Mouse (Mus musculus): ENCODE data around the gene Unc5b. TPM values are rescaled to one million over a fixed set of nuclear protein-coding genes. Genes with fewer than 3 reads are reported as not detected.

Gene Unc5b
- polyA plus RNA-seq (2012; rRNA removed) (0.44 and 0.52 TPM in 2 replicates), polyA plus RNA-seq (2014; fragmentation: Nextera tagmentation; extraction: Ambion mirVana) (0.16 and 0.18 TPM in 2 replicates)

- Histone ChIP-seq H3K9ac (replicated peaks) (no peak within 1 kb of the TSS), H3K4me2 (ENCODE audit: low read depth) (peak within 1 kb of the TSS; percentile 39), H3K27me3 (ENCODE audit: control insufficient read depth, insufficient read depth, low read length) (peaks cover 68% of the 10 kb centered on the region), H3K4me1 (replicated peaks; ENCODE audit: control insufficient read depth in 2 of 2, insufficient read depth in 2 of 2, low read length in 1 of 2) (peaks cover 0 to 4% of the 10 kb centered on the region in 2 experiments; a peak in 1 of 4 replicates), H3K9me3 (ENCODE audit: control insufficient read depth, low read length) (no peaks in the 10 kb centered on the region), H3K27ac (no peak within 1 kb of the TSS), H3K4me3 (ENCODE audit: insufficient read depth in 1 of 2, low read depth in 2 of 2, low read length in 2 of 2) (peak within 1 kb of the TSS; percentile 41 to 52), H3K36me3 (replicated peaks; ENCODE audit: control insufficient read depth, insufficient read depth, low read depth) (no peaks in the 10 kb centered on the region)
- under 1% methylated on average over 49 of the region's 53 CpGs for WGBS (ENCODE audit: insufficient replicate concordance)
- ATAC-seq (ENCODE audit: insufficient read depth) (peak; percentile 80), DNase-seq (ENCODE audit: low read depth in 3 of 3, low spot score in 3 of 3) (peak; percentile 22 to 38 (median 22))
- TF ChIP-seq CTCF (IDR thresholded peaks at IDR 0.05; ENCODE audit: low read depth) (0 out of 2 replicates have a peak, but pooled peaks have one; percentile 25), EP300 (IDR thresholded peaks at IDR 0.05; ENCODE audit: low read depth) (no peak)
These were observed at the start of gene Unc5b for GRCm38 (mm10) chr10:60831379-60831778. Unc5b (minus strand) TSS chr10:60831581.

GRCm38 (mm10) chr10:60879817-60880216 is 48.4 kb upstream of the Unc5b start:
- no peak for TF ChIP-seq EP300 (IDR thresholded peaks at IDR 0.05; ENCODE audit: low read depth)
- TF ChIP-seq CTCF (IDR thresholded peaks at IDR 0.05; ENCODE audit: low read depth) = no peak
- WGBS (ENCODE audit: insufficient replicate concordance) = 74% methylated on average over 4 of the region's 4 CpGs
- H3K36me3 ChIP-seq (replicated peaks; ENCODE audit: control insufficient read depth, insufficient read depth, low read depth) = no peaks in the 10 kb centered on the region
- H3K27me3 ChIP-seq (ENCODE audit: control insufficient read depth, insufficient read depth, low read length) = no peaks in the 10 kb centered on the region
- H3K9ac ChIP-seq (replicated peaks) = no peak overlapping the region
- no peaks in the 10 kb centered on the region for H3K9me3 ChIP-seq (ENCODE audit: control insufficient read depth, low read length)
- no peak for DNase-seq (ENCODE audit: low read depth in 3 of 3, low spot score in 3 of 3)
- H3K4me2 ChIP-seq (ENCODE audit: low read depth) = no peak overlapping the region
- no peaks in the 10 kb centered on the region for H3K4me1 ChIP-seq (replicated peaks; ENCODE audit: control insufficient read depth in 2 of 2, insufficient read depth in 2 of 2, low read length in 1 of 2)
- H3K4me3 ChIP-seq (ENCODE audit: insufficient read depth in 1 of 2, low read depth in 2 of 2, low read length in 2 of 2) = no peak overlapping the region
- H3K27ac ChIP-seq = no peak overlapping the region
- no peak for ATAC-seq (ENCODE audit: insufficient read depth)

- WGBS (ENCODE audit: insufficient replicate concordance) = 64% methylated on average over 5 of the region's 5 CpGs
- Histone ChIP-seq H3K36me3 (replicated peaks; ENCODE audit: control insufficient read depth, insufficient read depth, low read depth) (no peaks in the 10 kb centered on the region), H3K4me1 (replicated peaks; ENCODE audit: control insufficient read depth in 2 of 2, insufficient read depth in 2 of 2, low read length in 1 of 2) (no peaks in the 10 kb centered on the region), H3K27me3 (ENCODE audit: control insufficient read depth, insufficient read depth, low read length) (no peaks in the 10 kb centered on the region), H3K9me3 (ENCODE audit: control insufficient read depth, low read length) (no peaks in the 10 kb centered on the region), H3K4me3 (ENCODE audit: insufficient read depth in 1 of 2, low read depth in 2 of 2, low read length in 2 of 2) (no peak overlapping the region), H3K27ac (no peak overlapping the region), H3K4me2 (ENCODE audit: low read depth) (no peak overlapping the region), H3K9ac (replicated peaks) (no peak overlapping the region)
- TF ChIP-seq CTCF (IDR thresholded peaks at IDR 0.05; ENCODE audit: low read depth) (no peak), EP300 (IDR thresholded peaks at IDR 0.05; ENCODE audit: low read depth) (no peak)
- ATAC-seq (ENCODE audit: insufficient read depth) = no peak
- DNase-seq (ENCODE audit: low read depth in 3 of 3, low spot score in 3 of 3) = no peak
These were observed 45.7 kb upstream of the Unc5b start for GRCm38 (mm10) chr10:60877075-60877474.

GRCm38 (mm10) chr10:60875011-60875410 is 43.6 kb upstream of the Unc5b start:
- 64% methylated on average over 1 of the region's 1 CpGs for whole genome bisulfite sequencing (ENCODE audit: insufficient replicate concordance)
- H3K4me2 ChIP-seq (ENCODE audit: low read depth) = no peak overlapping the region
- H3K27ac ChIP-seq = no peak overlapping the region
- DNase-seq (ENCODE audit: low read depth in 3 of 3, low spot score in 3 of 3) (no peak), ATAC-seq (ENCODE audit: insufficient read depth) (no peak)
- no peak overlapping the region for H3K4me3 ChIP-seq (ENCODE audit: insufficient read depth in 1 of 2, low read depth in 2 of 2, low read length in 2 of 2)
- H3K9ac ChIP-seq (replicated peaks) = no peak overlapping the region
- TF ChIP-seq EP300 (IDR thresholded peaks at IDR 0.05; ENCODE audit: low read depth) (no peak), CTCF (IDR thresholded peaks at IDR 0.05; ENCODE audit: low read depth) (no peak)
- no peaks in the 10 kb centered on the region for H3K4me1 ChIP-seq (replicated peaks; ENCODE audit: control insufficient read depth in 2 of 2, insufficient read depth in 2 of 2, low read length in 1 of 2)
- no peaks in the 10 kb centered on the region for H3K9me3 ChIP-seq (ENCODE audit: control insufficient read depth, low read length)
- H3K27me3 ChIP-seq (ENCODE audit: control insufficient read depth, insufficient read depth, low read length) = no peaks in the 10 kb centered on the region
- H3K36me3 ChIP-seq (replicated peaks; ENCODE audit: control insufficient read depth, insufficient read depth, low read depth) = no peaks in the 10 kb centered on the region

GRCm38 (mm10) chr10:60863318-60863717 is 31.9 kb upstream of the Unc5b start:
- DNase-seq (ENCODE audit: low read depth in 3 of 3, low spot score in 3 of 3) (no peak), ATAC-seq (ENCODE audit: insufficient read depth) (no peak)
- Histone ChIP-seq H3K4me3 (ENCODE audit: insufficient read depth in 1 of 2, low read depth in 2 of 2, low read length in 2 of 2) (no peak overlapping the region), H3K4me2 (ENCODE audit: low read depth) (no peak overlapping the region), H3K27ac (no peak overlapping the region), H3K9ac (replicated peaks) (no peak overlapping the region), H3K36me3 (replicated peaks; ENCODE audit: control insufficient read depth, insufficient read depth, low read depth) (no peaks in the 10 kb centered on the region), H3K9me3 (ENCODE audit: control insufficient read depth, low read length) (no peaks in the 10 kb centered on the region), H3K27me3 (ENCODE audit: control insufficient read depth, insufficient read depth, low read length) (no peaks in the 10 kb centered on the region), H3K4me1 (replicated peaks; ENCODE audit: control insufficient read depth in 2 of 2, insufficient read depth in 2 of 2, low read length in 1 of 2) (no peaks in the 10 kb centered on the region)
- TF ChIP-seq EP300 (IDR thresholded peaks at IDR 0.05; ENCODE audit: low read depth) (no peak), CTCF (IDR thresholded peaks at IDR 0.05; ENCODE audit: low read depth) (no peak)
- 59% methylated on average over 6 of the region's 6 CpGs for WGBS (ENCODE audit: insufficient replicate concordance)

All from liver, embryonic 14.5 days (tissue).